In genomic region chr1:74512999-74513398, GRCm38 (mm10) we compare ENCODE assay signal across 3 mouse cellular contexts. TPM values are rescaled to one million over a fixed set of nuclear protein-coding genes. Genes with fewer than 3 reads are reported as not detected.
"Had no signal": no experiment of that assay in that cellular context is flagged by ENCODE, and none has a peak within 500 bp of the region (broad histone marks: within the 10 kb centered on the region; RNA-seq: fewer than 3 reads in every experiment).

No protein-coding gene starts in this region.

RNA-seq across cellular contexts. Expression of gene Plcd4, which starts 29.7 kb away (rescaled TPM):
- polyA plus RNA-seq: liver, adult 2 months; liver, embryonic 11.5 days; macrophage had no signal
